Mouse (Mus musculus) spleen, adult 2 months (tissue): Measurements from ENCODE around the gene Ngfr.

Experiments
- CTCF ChIP-seq: fragments of 200-500 bp; IDR thresholded peaks from 2 replicates; pipeline ENCODE4 v1.5.1; 2011; ENCODE audit warnings: mild to moderate bottlenecking, inconsistent platforms; ENCODE audit not compliant: insufficient read depth, insufficient read length, insufficient replicate concordance; ENCODE audit errors: extremely low read depth
- POLR2A ChIP-seq: fragments of 200-500 bp; IDR thresholded peaks from 2 replicates; pipeline ENCODE4 v1.6.1; 2011; ENCODE audit warnings: low read depth, low read length, inconsistent platforms

DNA sequence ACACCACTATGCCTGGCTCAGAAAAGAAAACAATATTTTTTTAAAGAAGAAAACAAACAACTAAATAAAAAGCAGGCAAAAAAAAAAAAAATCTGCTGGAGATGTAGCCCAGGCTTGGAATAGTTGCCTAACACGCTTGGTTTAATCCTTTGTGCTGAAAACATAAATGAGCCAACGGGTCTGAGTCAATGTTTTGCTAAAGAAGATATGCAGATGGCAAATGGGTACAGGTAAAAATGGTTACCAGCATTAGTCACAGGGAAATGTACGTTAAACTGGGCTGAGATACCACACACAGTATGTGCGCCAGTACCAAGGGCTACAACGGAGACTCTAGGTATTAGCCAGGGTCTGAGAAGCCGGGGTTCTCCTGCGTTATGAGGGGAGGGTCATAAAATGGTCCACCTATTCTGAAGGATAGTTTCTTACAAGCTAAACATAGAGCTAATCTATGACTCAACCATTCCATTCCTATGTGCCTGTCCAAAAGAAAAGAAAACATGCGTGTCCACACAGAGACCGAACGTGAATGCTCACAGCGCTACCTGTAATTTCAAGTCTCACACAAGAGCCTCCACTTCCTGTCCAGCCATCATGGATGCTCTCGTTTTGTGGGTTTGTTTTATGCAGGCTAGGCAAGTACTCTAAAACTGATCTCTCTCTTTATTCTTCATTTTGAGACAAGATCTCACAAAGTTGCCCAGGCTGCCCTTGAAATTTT lies 37.1 kb downstream of the Ngfr start:
- TF ChIP-seq CTCF (no peak), POLR2A (no peak)
